Comparison of ENCODE assay signal across 11 mouse cellular contexts in the genomic region with DNA sequence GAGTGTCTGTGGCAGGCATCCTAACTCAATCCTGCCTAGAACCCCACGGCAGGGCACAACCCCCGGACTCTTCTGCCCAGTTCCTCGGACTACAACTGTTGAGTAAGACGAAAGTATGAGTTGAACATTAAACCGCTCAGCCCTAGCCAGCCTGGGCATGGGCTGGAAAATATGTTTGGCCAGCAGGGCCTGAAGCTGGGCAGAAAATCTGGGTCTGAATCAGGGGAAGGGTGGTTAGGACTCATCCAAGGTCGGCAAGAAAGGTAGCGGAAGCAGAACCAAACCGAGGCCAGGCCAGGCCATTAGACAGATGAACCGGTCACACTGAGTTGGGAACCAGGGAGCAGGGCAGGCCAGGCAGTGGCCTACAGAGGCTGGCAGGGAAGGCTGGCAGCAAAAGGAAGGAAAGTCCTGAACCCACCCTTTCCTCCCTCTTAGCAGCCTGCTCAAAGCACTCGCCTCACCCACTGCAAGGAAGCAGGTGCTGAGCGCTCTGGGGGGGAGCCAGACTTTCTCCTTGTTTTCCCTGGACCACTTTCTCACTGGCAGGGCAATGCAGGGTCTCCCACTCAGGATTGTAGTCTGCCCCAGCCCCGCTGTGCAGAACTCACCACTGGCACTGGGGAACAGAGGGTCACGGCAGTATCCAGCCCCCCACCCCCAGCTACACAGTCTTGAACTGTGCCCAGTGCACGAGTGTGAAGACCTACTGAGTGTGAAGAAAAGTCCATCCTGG.
DNase-seq lines count a peak whose midpoint lies in the region; ATAC-seq and TF ChIP-seq lines count a peak whose summit lies in the region.
"Had no signal": no experiment of that assay in that cellular context is flagged by ENCODE, and none has a peak within 500 bp of the region (broad histone marks: within the 10 kb centered on the region; RNA-seq: fewer than 3 reads in every experiment).

No protein-coding gene starts in this region.

- no peaks in the 10 kb centered on the region for H3K27me3 ChIP-seq in lung, postnatal 0 days (replicated peaks; ENCODE audit: insufficient read depth, low read length)
- no peaks in the 10 kb centered on the region for H3K27me3 ChIP-seq in kidney, embryonic 15.5 days
- no peaks in the 10 kb centered on the region for H3K27me3 ChIP-seq in hindbrain, embryonic 12.5 days
- H3K27me3 ChIP-seq: hindbrain, embryonic 15.5 days; limb, embryonic 15.5 days had no signal

- H3K27ac ChIP-seq in lung, postnatal 0 days (ENCODE audit: low read length): peak overlapping the region; percentile 82
- peak overlapping the region; percentile 76 for H3K27ac ChIP-seq in kidney, embryonic 15.5 days
- no peak overlapping the region for H3K27ac ChIP-seq in hindbrain, embryonic 12.5 days
- H3K27ac ChIP-seq: hindbrain, embryonic 15.5 days; limb, embryonic 15.5 days had no signal

- H3K9me3 ChIP-seq in lung, postnatal 0 days (ENCODE audit: low read length): no peaks in the 10 kb centered on the region
- no peaks in the 10 kb centered on the region for H3K9me3 ChIP-seq in kidney, embryonic 15.5 days (replicated peaks)
- no peaks in the 10 kb centered on the region for H3K9me3 ChIP-seq in hindbrain, embryonic 12.5 days (replicated peaks)
- H3K9me3 ChIP-seq: hindbrain, embryonic 15.5 days; limb, embryonic 15.5 days had no signal

- H3K4me1 ChIP-seq in lung, postnatal 0 days (ENCODE audit: insufficient read depth, low read depth, low read length): peaks cover 63% of the 10 kb centered on the region
- peaks cover 78% of the 10 kb centered on the region for H3K4me1 ChIP-seq in kidney, embryonic 15.5 days
- H3K4me1 ChIP-seq in hindbrain, embryonic 12.5 days: peaks cover 3% of the 10 kb centered on the region
- H3K4me1 ChIP-seq: hindbrain, embryonic 15.5 days had no signal

- intact Hi-C loops in heart, postnatal 36 days (cut with DNase I): no loop called here

- H3K4me2 ChIP-seq in lung, postnatal 0 days (replicated peaks; ENCODE audit: low read depth, low read length): no peak overlapping the region
- H3K4me2 ChIP-seq in kidney, embryonic 15.5 days: no peak overlapping the region
- H3K4me2 ChIP-seq in hindbrain, embryonic 12.5 days (replicated peaks): no peak overlapping the region
- H3K4me2 ChIP-seq: hindbrain, embryonic 15.5 days; limb, embryonic 15.5 days had no signal

- no peak overlapping the region for H3K4me3 ChIP-seq in lung, postnatal 0 days (ENCODE audit: low read depth, low read length)
- H3K4me3 ChIP-seq in kidney, embryonic 15.5 days (replicated peaks): no peak overlapping the region
- H3K4me3 ChIP-seq in hindbrain, embryonic 12.5 days: no peak overlapping the region
- H3K4me3 ChIP-seq: hindbrain, embryonic 15.5 days; limb, embryonic 15.5 days had no signal

- H3K36me3 ChIP-seq in lung, postnatal 0 days (ENCODE audit: insufficient read depth, low read length): no peaks in the 10 kb centered on the region
- peaks cover 22% of the 10 kb centered on the region for H3K36me3 ChIP-seq in kidney, embryonic 15.5 days
- 0 out of 2 replicates have a peak, but pooled peaks cover 2% of the 10 kb centered on the region for H3K36me3 ChIP-seq in hindbrain, embryonic 12.5 days
- H3K36me3 ChIP-seq: hindbrain, embryonic 15.5 days had no signal

- H3K9ac ChIP-seq in lung, postnatal 0 days (replicated peaks; ENCODE audit: low read depth): peak overlapping the region; percentile 23; the same call in 1 of the 2 replicates
- no peak overlapping the region for H3K9ac ChIP-seq in kidney, embryonic 15.5 days
- H3K9ac ChIP-seq in hindbrain, embryonic 12.5 days: no peak overlapping the region
- H3K9ac ChIP-seq: hindbrain, embryonic 15.5 days; limb, embryonic 15.5 days had no signal

- peak; percentile 37 for TF ChIP-seq EP300 in lung, postnatal 0 days (IDR thresholded peaks at IDR 0.05)

- WGBS in lung, postnatal 0 days: 62% methylated on average over 14 of the region's 14 CpGs
- 70% methylated on average over 14 of the region's 14 CpGs for WGBS in kidney, embryonic 15.5 days
- 87% methylated on average over 14 of the region's 14 CpGs for WGBS in hindbrain, embryonic 12.5 days

- ATAC-seq in lung, postnatal 0 days: no peak
- ATAC-seq in kidney, embryonic 15.5 days (replicated peaks; ENCODE audit: low FRiP score): peak; percentile 52
- no peak for ATAC-seq in hindbrain, embryonic 12.5 days (ENCODE audit: low FRiP score)

- no peak; the same call in 1 of the 2 replicates for TF ChIP-seq CTCF in lung, postnatal 0 days (IDR thresholded peaks at IDR 0.05)

- DNase-seq in heart, adult 11 months: peak; percentile 94
- DNase-seq in heart, postnatal 36 days: no peak
- DNase-seq in lung, postnatal 0 days (ENCODE audit: low spot score): no peak
- no peak for DNase-seq in lung, postnatal 25 days (ENCODE audit: low spot score)
- DNase-seq in lung, postnatal 4 days: peak; percentile 45 to 61
- DNase-seq in urinary bladder, postnatal 10 days (ENCODE audit: low spot score): no peak
- DNase-seq: cerebellum, postnatal 36 days had no signal

Comparison
In these comparisons a context has a peak if more than half of its experiments do, and no peak if none do; other contexts are left out.
1. DNase-seq: peak in heart, adult 11 months (single experiment) and lung, postnatal 4 days (2 of 2); none in heart, postnatal 36 days (0 of 2), lung, postnatal 0 days (single experiment), lung, postnatal 25 days (single experiment) and urinary bladder, postnatal 10 days (single experiment).